Mouse (Mus musculus) heart, adult 2 months (tissue): Measurements from ENCODE around the gene Acss3. TPM values are rescaled to one million over a fixed set of nuclear protein-coding genes. Genes with fewer than 3 reads are reported as not detected.

Experiments used
- DNase-seq, 2 experiments: peaks; one replicate each; pipeline ENCODE4 v3.0.0; 2021
- H3K27ac ChIP-seq: fragments of 200-600 bp; 2 replicates; pipeline ENCODE4 v1.8.1; 2022
- H3K27me3 ChIP-seq: fragments of 200-500 bp; 2 replicates; pipeline ENCODE4 v1.6.1; 2012; ENCODE audit warnings: mild to moderate bottlenecking, low read length, inconsistent platforms, mixed read lengths; ENCODE audit not compliant: control insufficient read depth, insufficient read depth
- H3K36me3 ChIP-seq: fragments of 200-500 bp; 2 replicates; pipeline ENCODE4 v1.6.1; 2012; ENCODE audit warnings: low read length, inconsistent platforms; ENCODE audit not compliant: control insufficient read depth, insufficient read depth
- H3K4me1 ChIP-seq: fragments of 200-500 bp; 2 replicates; pipeline ENCODE4 v1.6.1; 2011; ENCODE audit warnings: low read length; ENCODE audit not compliant: control insufficient read depth, insufficient read depth
- H3K4me3 ChIP-seq: fragments of 200-600 bp; 2 replicates; pipeline ENCODE4 v1.8.1; 2022
- H3K79me2 ChIP-seq: fragments of 200-500 bp; replicated peaks from 2 replicates; pipeline ENCODE4 v1.6.1; 2012; ENCODE audit warnings: mild to moderate bottlenecking, inconsistent platforms, low read length, moderate library complexity, mixed read lengths; ENCODE audit not compliant: control insufficient read depth, insufficient read depth
- H3K9ac ChIP-seq: fragments of 200-500 bp; 2 replicates; pipeline ENCODE4 v1.6.1; 2012; ENCODE audit warnings: low read depth, mild to moderate bottlenecking, control low read depth, inconsistent platforms, low read length, mixed read lengths
- CTCF ChIP-seq: fragments of 200-600 bp; IDR thresholded peaks from 2 replicates; pipeline ENCODE4 v1.8.1; 2022; ENCODE audit warnings: antibody characterized with exemption, mild to moderate bottlenecking, moderate library complexity
- EP300 ChIP-seq: fragments of 200-500 bp; IDR thresholded peaks from 2 replicates; pipeline ENCODE4 v1.6.1; 2011; ENCODE audit warnings: low read depth, low read length, control low read depth; ENCODE audit not compliant: insufficient read depth
- POLR2A ChIP-seq: fragments of 200-500 bp; IDR thresholded peaks from 2 replicates; pipeline ENCODE4 v1.6.1; 2011; ENCODE audit warnings: mild to moderate bottlenecking, low read depth, low read length, control low read depth; ENCODE audit not compliant: insufficient read depth
- WGBS: fragments of 180-500 bp; shearing (Covaris S2); methylation state at CpG from one replicate; pipeline ENCODE4 v1.1.7; 2018; 5-methylcytosine and 5-hydroxymethylcytosine counted together
- intact Hi-C: fragments of 180-260 bp; cut with DNase I; formaldehyde crosslinking; loops from one replicate; pipeline ENCODE4 v1.15.1; 2025
- polyA plus RNA-seq: library from polyadenylated mRNA; depleted of rRNA; stranded (reverse); fragments of >200 nt; gene quantifications from 2 replicates; pipeline ENCODE4 v1.2.3, GENCODE M21; 2012; rRNA removed
- total RNA-seq, 2 experiments: library from RNA; stranded (reverse); gene quantifications; 2 replicates each; pipeline ENCODE4 v1.2.3; 2021

The Acss3 gene
- total and polyA plus RNA-seq, 3 experiments = 1.5 to 4.3 (median 3.3) TPM

DNA sequence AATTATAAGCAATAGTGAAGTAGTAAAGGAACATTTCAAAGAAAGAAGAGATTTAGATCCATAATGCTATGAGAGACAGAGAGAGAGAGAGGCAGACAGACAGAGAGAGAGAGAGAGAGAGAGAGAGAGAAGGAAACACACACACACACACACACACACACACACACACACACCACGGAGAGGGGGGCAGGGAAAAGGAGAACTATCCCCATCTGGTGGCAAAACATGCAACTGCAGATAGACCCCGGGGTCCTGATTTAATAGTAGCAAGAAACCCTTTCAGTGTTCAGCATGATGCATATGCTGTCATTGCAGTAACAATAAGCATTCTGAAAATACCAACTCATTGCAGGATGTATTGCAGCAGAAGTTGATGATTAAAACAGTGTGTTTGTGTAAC is 210.4 kb downstream of the Acss3 start:
- H3K27me3 ChIP-seq = no peaks in the 10 kb centered on the region
- H3K36me3 ChIP-seq = no peaks in the 10 kb centered on the region
- no peak overlapping the region for H3K9ac ChIP-seq
- TF ChIP-seq CTCF = no peak
- no peak for TF ChIP-seq POLR2A
- no peak overlapping the region for H3K4me3 ChIP-seq
- H3K27ac ChIP-seq = no peak overlapping the region
- 28% methylated on average over 2 of the region's 2 CpGs for WGBS
- H3K4me1 ChIP-seq = no peaks in the 10 kb centered on the region
- intact Hi-C loops = no loop called here
- H3K79me2 ChIP-seq = no peaks in the 10 kb centered on the region
- DNase-seq = no peak

DNA sequence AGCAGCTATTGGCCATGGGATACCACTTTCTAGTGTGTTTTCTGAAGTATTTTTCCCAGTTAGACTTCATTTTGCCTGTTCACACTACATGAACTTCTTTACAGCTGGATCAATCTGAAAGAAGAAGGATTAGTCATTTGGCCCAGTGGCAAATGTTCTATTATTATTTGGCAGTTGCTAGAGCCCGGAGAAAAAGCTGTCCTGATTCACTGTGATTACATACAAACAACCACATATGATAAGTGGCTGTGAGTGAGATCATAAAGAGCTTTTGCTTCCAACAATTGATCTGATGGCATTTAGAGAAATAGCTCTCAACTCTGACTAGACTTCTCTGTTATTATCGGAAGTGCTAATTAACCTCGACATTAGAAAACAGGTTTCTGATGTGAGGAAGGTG is 213.4 kb downstream of the Acss3 start:
- H3K79me2 ChIP-seq = no peaks in the 10 kb centered on the region
- 56% methylated on average over 3 of the region's 3 CpGs for WGBS
- no peaks in the 10 kb centered on the region for H3K4me1 ChIP-seq
- H3K36me3 ChIP-seq = no peaks in the 10 kb centered on the region
- intact Hi-C loops = no loop called here
- no peaks in the 10 kb centered on the region for H3K27me3 ChIP-seq
- no peak for DNase-seq
- H3K9ac ChIP-seq = no peak overlapping the region
- no peak overlapping the region for H3K27ac ChIP-seq
- TF ChIP-seq POLR2A (no peak), CTCF (no peak), EP300 (no peak)
- H3K4me3 ChIP-seq = no peak overlapping the region

DNA sequence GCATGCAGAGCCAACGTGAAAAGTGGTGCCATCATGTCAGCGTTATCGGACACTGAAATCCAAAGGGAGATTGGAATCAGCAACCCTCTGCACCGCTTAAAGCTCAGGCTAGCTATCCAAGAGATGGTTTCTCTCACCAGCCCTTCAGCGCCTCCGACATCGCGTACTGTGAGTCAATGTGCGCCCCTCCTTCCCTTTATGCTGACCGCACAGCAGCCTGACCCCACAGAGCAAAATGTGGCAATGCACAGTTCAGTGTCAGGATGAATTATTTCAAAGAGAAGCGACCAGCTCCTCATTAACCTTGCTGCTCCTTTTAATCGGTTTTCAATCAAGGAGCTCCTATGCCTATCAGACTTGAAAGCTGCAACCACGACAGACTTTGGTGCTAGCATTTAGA is 227.1 kb downstream of the Acss3 start:
- intact Hi-C loops = no loop called here
- Histone ChIP-seq H3K9ac (no peak overlapping the region), H3K27ac (no peak overlapping the region), H3K4me3 (no peak overlapping the region), H3K79me2 (no peaks in the 10 kb centered on the region), H3K27me3 (no peaks in the 10 kb centered on the region), H3K36me3 (no peaks in the 10 kb centered on the region), H3K4me1 (no peaks in the 10 kb centered on the region)
- no peak for DNase-seq
- TF ChIP-seq CTCF (no peak), POLR2A (no peak), EP300 (no peak)
- WGBS = 69% methylated on average over 13 of the region's 13 CpGs

Other genes starting within 250 kb of the Acss3 start
- gene Lin7a, start 148.0 kb upstream of the Acss3 start, total RNA-seq = 1 to 10 TPM in 1 of 2 experiments, under 1 TPM in 1; 0.94 to 1.7 TPM
- 0.35 and 0.79 TPM in 2 replicates for gene Lin7a, start 148.0 kb upstream of the Acss3 start, polyA plus RNA-seq